Mouse (Mus musculus): ENCODE data around the gene Mpst. TPM values are rescaled to one million over a fixed set of nuclear protein-coding genes. Genes with fewer than 3 reads are reported as not detected.

Gene Mpst
- polyA plus RNA-seq, 1 experiment = 83.4 TPM

- peak; percentile 85 for DNase-seq (ENCODE audit: low read depth)
- TF ChIP-seq CTCF (IDR thresholded peaks at IDR 0.05; ENCODE audit: borderline replicate concordance, extremely low read depth, insufficient read depth, insufficient read length) (no peak), POLR2A (IDR thresholded peaks at IDR 0.05; ENCODE audit: borderline replicate concordance, extremely low read depth, insufficient read depth, insufficient read length, poor library complexity, severe bottlenecking) (peak; percentile 85)
Observed at GRCm38 (mm10) chr15:78428391-78429138, 22.3 kb downstream of the Mpst start, which contains the start of gene Kctd17. Kctd17 (plus strand) TSS chr15:78428564.

- TF ChIP-seq POLR2A (IDR thresholded peaks at IDR 0.05; ENCODE audit: borderline replicate concordance, extremely low read depth, insufficient read depth, insufficient read length, poor library complexity, severe bottlenecking) (no peak), CTCF (IDR thresholded peaks at IDR 0.05; ENCODE audit: borderline replicate concordance, extremely low read depth, insufficient read depth, insufficient read length) (no peak)
- DNase-seq (ENCODE audit: low read depth) = no peak
Observed at GRCm38 (mm10) chr15:78429139-78429459, 22.9 kb downstream of the Mpst start.

- no peak for DNase-seq (ENCODE audit: low read depth)
Observed at GRCm38 (mm10) chr15:78429871-78430622, 23.8 kb downstream of the Mpst start.

GRCm38 (mm10) chr15:78430874-78431273, 24.7 kb downstream of the Mpst start:
- TF ChIP-seq POLR2A (IDR thresholded peaks at IDR 0.05; ENCODE audit: borderline replicate concordance, extremely low read depth, insufficient read depth, insufficient read length, poor library complexity, severe bottlenecking) (no peak), CTCF (IDR thresholded peaks at IDR 0.05; ENCODE audit: borderline replicate concordance, extremely low read depth, insufficient read depth, insufficient read length) (no peak)
- no peak for DNase-seq (ENCODE audit: low read depth)

More at GRCm38 (mm10) chr15:78429871-78430622, 23.8 kb downstream of the Mpst start:
- TF ChIP-seq POLR2A (IDR thresholded peaks at IDR 0.05; ENCODE audit: borderline replicate concordance, extremely low read depth, insufficient read depth, insufficient read length, poor library complexity, severe bottlenecking) = no peak

- no peak for DNase-seq (ENCODE audit: low read depth)
- TF ChIP-seq CTCF (IDR thresholded peaks at IDR 0.05; ENCODE audit: borderline replicate concordance, extremely low read depth, insufficient read depth, insufficient read length) (no peak), POLR2A (IDR thresholded peaks at IDR 0.05; ENCODE audit: borderline replicate concordance, extremely low read depth, insufficient read depth, insufficient read length, poor library complexity, severe bottlenecking) (no peak)
Observed at GRCm38 (mm10) chr15:78431541-78432121, 25.4 kb downstream of the Mpst start.

GRCm38 (mm10) chr15:78434896-78435520, 28.8 kb downstream of the Mpst start:
- peak; percentile 71; the same call in 1 of the 2 replicates for TF ChIP-seq CTCF (IDR thresholded peaks at IDR 0.05; ENCODE audit: borderline replicate concordance, extremely low read depth, insufficient read depth, insufficient read length)
- no peak for TF ChIP-seq POLR2A (IDR thresholded peaks at IDR 0.05; ENCODE audit: borderline replicate concordance, extremely low read depth, insufficient read depth, insufficient read length, poor library complexity, severe bottlenecking)
- peak; percentile 63 for DNase-seq (ENCODE audit: low read depth)

GRCm38 (mm10) chr15:78435681-78436080, 29.5 kb downstream of the Mpst start:
- TF ChIP-seq POLR2A (IDR thresholded peaks at IDR 0.05; ENCODE audit: borderline replicate concordance, extremely low read depth, insufficient read depth, insufficient read length, poor library complexity, severe bottlenecking) (no peak), CTCF (IDR thresholded peaks at IDR 0.05; ENCODE audit: borderline replicate concordance, extremely low read depth, insufficient read depth, insufficient read length) (no peak)
- DNase-seq (ENCODE audit: low read depth) = no peak

- peak; percentile 91 for DNase-seq (ENCODE audit: low read depth)
- TF ChIP-seq CTCF (IDR thresholded peaks at IDR 0.05; ENCODE audit: borderline replicate concordance, extremely low read depth, insufficient read depth, insufficient read length) = no peak; the same call in 1 of the 2 replicates
- TF ChIP-seq POLR2A (IDR thresholded peaks at IDR 0.05; ENCODE audit: borderline replicate concordance, extremely low read depth, insufficient read depth, insufficient read length, poor library complexity, severe bottlenecking) = no peak
Observed at GRCm38 (mm10) chr15:78436380-78437192, 30.4 kb downstream of the Mpst start.

- TF ChIP-seq POLR2A (IDR thresholded peaks at IDR 0.05; ENCODE audit: borderline replicate concordance, extremely low read depth, insufficient read depth, insufficient read length, poor library complexity, severe bottlenecking) (no peak), CTCF (IDR thresholded peaks at IDR 0.05; ENCODE audit: borderline replicate concordance, extremely low read depth, insufficient read depth, insufficient read length) (no peak)
- peak; percentile 46 for DNase-seq (ENCODE audit: low read depth)
Observed at GRCm38 (mm10) chr15:78437237-78438017, 31.2 kb downstream of the Mpst start.

GRCm38 (mm10) chr15:78438018-78438394, 31.8 kb downstream of the Mpst start:
- DNase-seq (ENCODE audit: low read depth) = no peak
- TF ChIP-seq CTCF (IDR thresholded peaks at IDR 0.05; ENCODE audit: borderline replicate concordance, extremely low read depth, insufficient read depth, insufficient read length) = no peak

Data from brain, embryonic 14.5 days (tissue).